Mouse (Mus musculus) forebrain, embryonic 16.5 days (tissue): ENCODE measurements at regions not wholly inside any gene's neighbourhood (a gene's known extent, or its start where the extent isn't known, plus 50 kb on each side); places are given as distances from the start of the nearest gene placed in this dataset.

Source experiments
- ATAC-seq: fragments of 200-750 bp; cut with Nextera tagmentation; 2 replicates; pipeline ENCODE4 v1.8.0; 2017; ENCODE audit warnings: mild to moderate bottlenecking, moderate library complexity
- H3K27ac ChIP-seq: fragments of 300-500 bp; sonication (generic); 2 replicates; pipeline ENCODE4 v1.5.1; 2014; ENCODE audit warnings: low read length, control low read depth
- H3K27me3 ChIP-seq: fragments of 300-500 bp; sonication (generic); replicated peaks from 2 replicates; pipeline ENCODE4 v1.6.1; 2014; ENCODE audit warnings: low read length; ENCODE audit not compliant: control insufficient read depth, insufficient read depth
- H3K36me3 ChIP-seq: fragments of 300-500 bp; sonication (generic); 2 replicates; pipeline ENCODE4 v1.6.1; 2014; ENCODE audit not compliant: control insufficient read depth, insufficient read depth
- H3K4me1 ChIP-seq: fragments of 300-500 bp; sonication (generic); replicated peaks from 2 replicates; pipeline ENCODE4 v1.6.1; 2014; ENCODE audit warnings: low read length; ENCODE audit not compliant: control insufficient read depth, insufficient read depth
- H3K4me2 ChIP-seq: fragments of 300-500 bp; sonication (generic); 2 replicates; pipeline ENCODE4 v1.6.1; 2014; ENCODE audit warnings: mild to moderate bottlenecking, low read length, control low read depth
- H3K4me3 ChIP-seq: fragments of 300-500 bp; sonication (generic); replicated peaks from 2 replicates; pipeline ENCODE4 v1.5.1; 2014; ENCODE audit warnings: mild to moderate bottlenecking, low read length, control low read depth
- H3K9ac ChIP-seq: fragments of 300-500 bp; sonication (generic); replicated peaks from 2 replicates; pipeline ENCODE4 v1.6.1; 2014; ENCODE audit warnings: low read depth, low read length, control low read depth
- H3K9me3 ChIP-seq: fragments of 300-500 bp; sonication (generic); 2 replicates; pipeline ENCODE4 v1.6.1; 2016; ENCODE audit warnings: low read length; ENCODE audit not compliant: control insufficient read depth
- WGBS: fragments of 180-500 bp; shearing (Covaris S2); extraction: QIAGEN DNeasy Blood & Tissue Kit; methylation state at CpG from one replicate; pipeline ENCODE4 v1.1.7; 2014; 5-methylcytosine and 5-hydroxymethylcytosine counted together

DNA sequence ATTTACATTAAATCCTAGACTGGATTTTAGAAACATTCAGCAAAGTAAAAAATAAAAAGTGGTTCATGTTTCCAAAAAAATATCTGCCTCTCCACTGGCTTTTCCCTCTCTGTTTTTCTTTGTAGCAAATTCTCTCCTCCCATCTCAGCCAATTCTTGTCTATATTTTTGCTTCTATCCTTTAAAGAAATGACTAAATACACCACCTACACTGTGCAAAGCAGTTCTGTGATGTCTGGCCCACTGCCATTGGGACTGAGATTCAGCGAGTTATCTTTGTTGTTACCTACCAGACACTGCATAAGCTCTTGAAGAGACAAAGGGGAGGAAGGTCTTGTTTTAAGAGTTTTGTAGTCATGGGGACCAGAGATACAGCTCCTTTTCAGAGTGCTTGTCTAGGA lies 835.8 kb upstream of the Klhl29 start:
- Histone ChIP-seq H3K4me2 (no peak overlapping the region), H3K9me3 (no peaks in the 10 kb centered on the region), H3K4me3 (no peak overlapping the region), H3K27ac (no peak overlapping the region), H3K36me3 (no peaks in the 10 kb centered on the region), H3K4me1 (no peaks in the 10 kb centered on the region), H3K9ac (no peak overlapping the region), H3K27me3 (no peaks in the 10 kb centered on the region)
- WGBS, result 32% methylated on average over 1 of the region's 1 CpGs
- no peak for ATAC-seq

DNA sequence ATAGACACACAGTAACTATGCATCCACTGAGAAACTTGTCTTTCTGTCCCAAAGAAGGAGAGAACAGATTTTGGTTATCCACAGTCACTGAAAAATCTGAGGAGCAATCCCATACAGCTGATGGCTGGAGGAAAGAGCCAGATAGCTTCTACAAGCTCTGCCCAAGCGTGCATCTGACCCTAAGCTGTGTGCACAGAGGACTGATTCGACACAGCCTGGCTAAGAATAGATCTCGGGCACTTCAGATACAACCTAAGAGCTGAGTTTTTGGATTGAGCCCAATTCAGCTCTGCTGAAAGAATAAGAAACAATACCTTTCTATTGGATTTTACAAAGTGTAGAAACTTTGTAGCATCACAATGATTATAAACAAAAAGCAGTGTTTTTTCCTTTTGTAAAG lies 813.8 kb upstream of the Klhl29 start:
- Histone ChIP-seq H3K9ac (no peak overlapping the region), H3K27me3 (no peaks in the 10 kb centered on the region), H3K4me2 (no peak overlapping the region), H3K4me3 (no peak overlapping the region), H3K36me3 (no peaks in the 10 kb centered on the region), H3K4me1 (0 out of 2 replicates have a peak, but pooled peaks cover 3% of the 10 kb centered on the region), H3K27ac (no peak overlapping the region), H3K9me3 (no peaks in the 10 kb centered on the region)
- WGBS, result 37% methylated on average over 3 of the region's 3 CpGs
- no peak for ATAC-seq

DNA sequence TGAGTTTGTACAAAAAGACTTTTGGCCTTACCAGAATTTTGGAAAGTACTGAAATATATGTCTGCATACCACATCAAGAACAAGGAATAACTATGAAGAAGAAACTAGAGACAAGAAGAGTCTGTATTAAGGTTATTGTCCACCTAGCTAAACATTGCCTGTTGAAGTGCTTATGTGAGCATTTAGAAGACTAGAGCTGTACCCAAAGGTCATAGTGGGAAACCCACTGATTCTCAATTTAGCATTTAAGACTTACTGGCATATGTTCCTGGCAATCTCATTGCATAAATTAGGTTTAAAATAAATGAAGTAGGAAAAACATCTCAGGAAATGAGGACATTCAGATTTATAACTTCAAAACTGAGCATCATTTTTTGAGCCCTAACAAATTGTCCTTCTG lies 793.3 kb upstream of the Klhl29 start:
- H3K9ac ChIP-seq, result no peak overlapping the region
- no peak overlapping the region for H3K4me3 ChIP-seq
- H3K4me2 ChIP-seq, result no peak overlapping the region
- H3K36me3 ChIP-seq, result no peaks in the 10 kb centered on the region
- no peaks in the 10 kb centered on the region for H3K27me3 ChIP-seq
- ATAC-seq, result no peak
- no peaks in the 10 kb centered on the region for H3K4me1 ChIP-seq
- no peaks in the 10 kb centered on the region for H3K9me3 ChIP-seq
- no peak overlapping the region for H3K27ac ChIP-seq

DNA sequence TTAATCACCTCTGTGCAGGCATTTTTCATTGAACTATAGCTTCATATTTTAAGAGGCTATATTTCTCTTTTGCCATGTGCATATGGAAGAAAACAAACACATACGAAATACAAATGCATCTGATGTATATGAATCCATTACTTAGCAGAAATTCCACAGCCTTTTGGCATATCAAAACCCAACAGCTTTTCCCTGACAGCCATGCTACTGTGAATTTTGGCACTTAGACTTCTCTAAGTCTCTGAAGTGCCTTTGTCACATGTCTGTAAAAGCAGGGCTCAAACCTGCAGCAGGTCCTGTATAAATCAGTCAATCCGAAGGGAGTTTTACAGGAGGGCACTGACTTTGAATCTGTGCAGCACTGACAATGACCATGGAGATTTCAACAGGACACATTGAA lies 778.8 kb upstream of the Klhl29 start:
- 68% methylated on average over 2 of the region's 2 CpGs for WGBS
- Histone ChIP-seq H3K4me3 (no peak overlapping the region), H3K9ac (no peak overlapping the region), H3K27ac (no peak overlapping the region), H3K4me1 (no peaks in the 10 kb centered on the region), H3K36me3 (no peaks in the 10 kb centered on the region), H3K27me3 (no peaks in the 10 kb centered on the region), H3K4me2 (no peak overlapping the region), H3K9me3 (no peaks in the 10 kb centered on the region)
- peak; percentile 50 for ATAC-seq

DNA sequence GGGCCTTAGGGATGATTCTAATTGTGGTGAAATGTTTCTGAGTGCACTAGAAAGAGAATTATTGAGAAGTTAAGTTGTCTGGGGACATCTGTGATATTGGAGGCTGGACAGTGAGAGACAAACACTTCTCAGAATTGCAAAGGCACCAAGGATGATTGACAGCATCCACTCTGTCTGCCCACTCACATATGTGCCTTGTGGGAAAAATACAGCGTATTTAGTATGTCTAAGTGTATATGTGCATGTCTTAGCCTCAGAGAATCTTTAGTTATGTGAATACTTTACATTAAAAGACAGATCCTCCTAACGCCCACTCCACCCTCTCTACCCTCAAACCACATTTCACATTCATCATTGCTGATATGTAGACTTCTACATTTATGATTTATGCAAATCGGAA lies 776.0 kb upstream of the Klhl29 start:
- WGBS, result 80% methylated on average over 3 of the region's 3 CpGs
- H3K4me2 ChIP-seq, result no peak overlapping the region
- no peak for ATAC-seq
- H3K27ac ChIP-seq, result no peak overlapping the region
- no peaks in the 10 kb centered on the region for H3K27me3 ChIP-seq
- no peak overlapping the region for H3K9ac ChIP-seq
- no peak overlapping the region for H3K4me3 ChIP-seq
- no peaks in the 10 kb centered on the region for H3K4me1 ChIP-seq
- no peaks in the 10 kb centered on the region for H3K36me3 ChIP-seq
- no peaks in the 10 kb centered on the region for H3K9me3 ChIP-seq

DNA sequence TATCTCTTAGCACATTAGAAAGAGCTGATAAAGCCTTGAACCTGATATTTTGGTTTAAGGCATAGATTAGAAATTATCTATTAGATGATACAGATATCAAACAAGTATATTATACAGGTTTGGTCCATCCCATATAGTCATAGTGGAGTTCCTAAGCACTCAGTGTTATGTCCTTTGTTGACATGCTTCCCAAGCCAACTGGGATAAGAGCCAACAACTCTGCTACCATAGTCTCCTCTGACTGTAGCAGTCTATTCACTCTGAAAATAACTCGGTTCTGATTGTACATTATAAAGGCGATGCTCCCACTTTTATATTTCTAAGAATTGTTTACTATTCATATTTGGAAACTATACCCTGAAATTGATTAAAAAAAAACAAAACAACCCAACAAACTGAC lies 757.0 kb upstream of the Klhl29 start:
- Histone ChIP-seq H3K9me3 (no peaks in the 10 kb centered on the region), H3K36me3 (no peaks in the 10 kb centered on the region), H3K9ac (no peak overlapping the region), H3K27me3 (no peaks in the 10 kb centered on the region), H3K4me3 (no peak overlapping the region), H3K27ac (no peak overlapping the region), H3K4me2 (no peak overlapping the region), H3K4me1 (no peaks in the 10 kb centered on the region)
- WGBS, result 88% methylated on average over 2 of the region's 2 CpGs
- ATAC-seq, result no peak

DNA sequence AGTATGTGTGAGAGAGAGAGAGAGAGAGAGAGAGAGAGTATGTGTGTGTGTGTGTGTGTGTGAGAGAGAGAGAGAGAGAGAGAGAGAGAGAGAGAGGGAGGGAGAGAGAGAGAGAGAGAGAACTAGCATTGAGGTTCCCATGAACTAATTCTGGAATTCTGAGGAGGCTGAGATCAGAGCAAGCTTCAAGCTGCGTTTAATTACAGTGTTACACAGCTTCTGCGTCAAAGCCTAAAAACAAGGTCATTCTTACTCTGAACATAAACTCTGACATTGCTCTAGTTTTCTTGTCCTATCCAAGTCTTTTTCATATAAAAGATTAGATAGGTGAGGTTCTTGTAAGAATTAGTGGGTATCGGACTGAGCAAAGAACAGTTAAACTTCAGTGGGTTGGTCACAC lies 744.1 kb upstream of the Klhl29 start:
- no peak overlapping the region for H3K4me2 ChIP-seq
- H3K4me3 ChIP-seq, result no peak overlapping the region
- no peaks in the 10 kb centered on the region for H3K36me3 ChIP-seq
- H3K9ac ChIP-seq, result no peak overlapping the region
- no peak for ATAC-seq
- H3K4me1 ChIP-seq, result no peaks in the 10 kb centered on the region
- H3K27me3 ChIP-seq, result no peaks in the 10 kb centered on the region
- no peaks in the 10 kb centered on the region for H3K9me3 ChIP-seq
- H3K27ac ChIP-seq, result no peak overlapping the region
- WGBS, result 89% methylated on average over 3 of the region's 3 CpGs

DNA sequence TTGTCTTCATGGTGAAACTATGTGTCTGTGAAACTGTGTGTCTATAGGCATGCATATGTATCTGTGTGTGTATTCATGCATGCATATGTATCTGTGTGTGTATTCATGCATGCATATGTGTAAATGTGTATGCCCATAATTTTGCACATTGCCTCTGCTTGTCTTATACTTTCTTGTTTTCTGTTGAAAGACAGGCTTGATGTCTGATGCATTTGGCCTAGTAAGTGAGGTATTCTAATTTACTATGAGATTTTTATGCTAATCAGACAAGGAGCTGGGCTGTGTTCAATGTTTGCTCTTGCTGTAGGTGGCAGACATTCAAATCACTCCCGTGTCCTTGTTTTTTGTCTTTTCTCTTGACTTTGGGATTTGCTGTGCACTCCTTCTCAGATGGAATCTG lies 739.8 kb upstream of the Klhl29 start:
- H3K27ac ChIP-seq, result no peak overlapping the region
- no peak overlapping the region for H3K9ac ChIP-seq
- H3K36me3 ChIP-seq, result no peaks in the 10 kb centered on the region
- no peaks in the 10 kb centered on the region for H3K4me1 ChIP-seq
- whole genome bisulfite sequencing, result 45% methylated on average over 1 of the region's 1 CpGs
- H3K4me3 ChIP-seq, result no peak overlapping the region
- H3K27me3 ChIP-seq, result no peaks in the 10 kb centered on the region
- H3K4me2 ChIP-seq, result no peak overlapping the region
- ATAC-seq, result peak; percentile 49; the same call in 1 of the 2 replicates
- no peaks in the 10 kb centered on the region for H3K9me3 ChIP-seq

DNA sequence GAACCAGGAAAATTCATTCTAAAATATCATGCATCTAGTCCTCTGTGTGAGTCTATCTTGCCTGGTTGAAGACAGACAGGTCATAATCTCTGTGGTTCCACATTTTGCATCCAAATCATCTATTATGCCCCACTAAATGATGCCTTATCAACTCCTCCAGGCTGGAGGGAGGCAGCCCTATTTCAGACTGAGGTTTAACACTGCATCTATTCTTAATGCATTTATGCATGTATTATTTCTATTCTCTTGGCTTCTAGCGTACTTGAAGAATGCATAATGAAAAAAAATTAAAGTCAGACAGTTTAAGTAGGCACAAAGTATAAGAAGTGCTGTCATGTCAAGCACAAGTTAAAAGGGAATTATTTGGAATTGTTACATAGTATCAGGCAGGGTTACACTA lies 721.8 kb upstream of the Klhl29 start:
- WGBS, result 57% methylated on average over 1 of the region's 1 CpGs
- Histone ChIP-seq H3K36me3 (no peaks in the 10 kb centered on the region), H3K27me3 (no peaks in the 10 kb centered on the region), H3K4me2 (no peak overlapping the region), H3K4me1 (no peaks in the 10 kb centered on the region), H3K9ac (no peak overlapping the region), H3K27ac (no peak overlapping the region; the same call in 1 of the 2 replicates), H3K9me3 (no peaks in the 10 kb centered on the region), H3K4me3 (no peak overlapping the region)
- peak; percentile 55 for ATAC-seq

DNA sequence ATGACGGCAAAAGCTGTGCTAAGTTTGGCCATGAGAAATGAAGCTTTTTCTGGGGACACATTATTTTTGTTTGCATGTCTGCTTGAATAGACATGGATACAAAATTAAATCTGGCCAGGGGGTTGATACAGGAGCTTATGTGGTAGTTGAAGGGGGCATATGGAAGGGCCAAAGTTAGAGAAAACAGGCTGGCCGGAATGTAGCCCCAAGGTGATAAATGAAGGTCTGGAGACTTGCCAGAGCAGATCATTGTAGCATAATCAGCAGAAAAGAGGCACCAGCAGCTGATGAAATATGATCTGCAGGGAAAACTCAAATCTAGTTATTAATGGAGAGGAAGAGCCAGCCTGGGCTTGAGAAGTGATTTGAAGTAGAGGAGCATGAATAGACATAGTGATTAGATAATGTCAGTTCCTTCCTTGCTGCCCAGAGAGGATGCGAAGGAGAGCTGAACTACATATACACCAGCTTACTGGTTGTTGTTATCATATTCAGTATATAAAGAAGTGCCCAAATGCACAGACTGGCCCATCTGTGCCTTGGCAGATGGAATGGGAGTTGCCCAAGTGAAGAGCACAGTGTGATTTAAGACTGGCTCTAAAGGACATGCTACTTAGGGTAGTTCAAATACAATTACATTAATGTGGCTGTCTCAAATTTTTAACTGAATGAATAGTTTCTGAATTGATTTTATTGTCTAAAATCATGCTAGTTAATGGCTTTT lies 712.3 kb upstream of the Klhl29 start:
- H3K4me3 ChIP-seq, result no peak overlapping the region
- H3K9ac ChIP-seq, result no peak overlapping the region
- peak; percentile 69 for ATAC-seq
- H3K36me3 ChIP-seq, result no peaks in the 10 kb centered on the region
- H3K4me2 ChIP-seq, result no peak overlapping the region
- no peaks in the 10 kb centered on the region for H3K9me3 ChIP-seq
- H3K4me1 ChIP-seq, result peaks cover 4% of the 10 kb centered on the region; the same call in 1 of the 2 replicates
- WGBS, result 48% methylated on average over 3 of the region's 3 CpGs
- H3K27me3 ChIP-seq, result no peaks in the 10 kb centered on the region
- peak overlapping the region; percentile 60 for H3K27ac ChIP-seq
